Mouse (Mus musculus) 416B (cell line): ENCODE measurements at regions not wholly inside any gene's neighbourhood (a gene's known extent, or its start where the extent isn't known, plus 50 kb on each side); places are given as distances from the start of the nearest gene placed in this dataset.

Experiments
- DNase-seq: peaks from one replicate; pipeline ENCODE4 v3.0.0; 2011; ENCODE audit warnings: low read depth

- no peak for DNase-seq
These were observed 136.3 kb upstream of the Tll1 start for GRCm38 (mm10) chr8:64342397-64342796.

DNA sequence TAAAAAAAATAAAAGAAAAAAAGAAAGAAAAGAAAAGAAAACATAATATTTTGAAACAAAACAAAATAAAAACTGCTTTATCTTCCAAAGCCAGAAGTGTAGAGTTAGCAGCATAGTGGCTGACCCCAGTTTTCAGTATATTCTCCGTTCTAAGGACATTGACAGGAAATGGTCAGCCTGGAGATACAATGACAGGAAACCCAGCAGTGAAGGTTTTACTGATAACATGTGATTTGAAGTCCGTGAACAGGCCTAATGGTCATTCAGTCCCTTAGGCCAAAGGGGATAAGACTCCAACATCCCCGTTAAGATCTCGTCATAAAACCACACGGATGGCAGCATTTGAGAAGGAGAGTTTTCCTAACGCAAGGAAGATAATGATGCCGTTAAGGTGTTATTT, 131.3 kb upstream of the Tll1 start:
- DNase-seq: peak; percentile 81

GRCm38 (mm10) chr8:64336546-64336945, 130.5 kb upstream of the Tll1 start:
- no peak for DNase-seq

DNA sequence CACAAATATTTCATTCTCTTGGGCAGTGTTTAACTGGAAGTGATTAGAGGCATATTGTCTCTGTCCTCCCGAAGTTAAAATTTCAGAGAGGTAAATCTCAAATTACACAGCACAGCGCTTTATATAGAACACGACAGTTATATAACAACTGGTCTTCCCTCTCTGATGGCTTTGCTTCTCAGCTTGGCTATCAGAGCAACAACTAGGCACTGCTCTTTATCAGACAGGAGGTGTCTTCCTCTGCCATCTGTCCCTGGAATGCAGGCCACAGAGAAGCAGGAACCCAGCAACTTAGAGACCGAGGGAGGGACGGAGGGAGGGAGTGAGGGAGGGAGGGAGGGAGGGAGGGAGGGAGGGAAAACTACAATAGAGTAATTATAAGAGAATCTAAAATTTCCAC, 129.4 kb upstream of the Tll1 start:
- no peak for DNase-seq

- no peak for DNase-seq
These were observed 117.9 kb upstream of the Tll1 start for GRCm38 (mm10) chr8:64323985-64324384.

GRCm38 (mm10) chr8:64320343-64320742, 114.3 kb upstream of the Tll1 start:
- no peak for DNase-seq

DNA sequence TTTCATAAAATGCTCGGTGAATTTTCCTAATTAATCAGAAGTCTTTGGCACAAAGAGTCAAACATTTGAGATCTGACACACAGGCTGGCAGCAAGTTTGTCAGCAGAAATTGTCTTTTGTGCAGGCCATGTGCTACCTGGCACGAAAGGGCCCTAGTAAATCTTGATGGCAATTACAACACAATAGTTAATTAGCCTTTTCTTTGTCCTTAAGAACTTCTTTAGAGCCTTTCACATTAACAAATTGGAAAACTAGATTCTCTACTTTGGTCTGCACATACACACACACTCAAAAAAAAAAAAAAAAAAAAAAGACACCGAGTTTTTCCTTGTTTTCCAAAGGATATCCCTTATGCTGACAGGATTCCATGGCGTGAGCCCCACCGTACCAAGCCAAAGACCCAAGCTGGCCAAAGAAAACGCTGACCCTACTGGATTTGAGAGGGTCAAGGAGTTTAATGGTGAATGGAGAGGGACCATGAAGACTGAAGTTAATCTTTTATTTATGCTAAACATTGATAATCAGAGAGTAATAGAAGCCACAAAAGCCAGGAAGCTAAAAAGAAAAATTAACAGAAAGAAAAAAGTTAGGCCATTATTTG, 113.2 kb upstream of the Tll1 start:
- no peak for DNase-seq

- DNase-seq: no peak
These were observed 112.6 kb upstream of the Tll1 start for GRCm38 (mm10) chr8:64318524-64319219.

- DNase-seq: no peak
These were observed 111.7 kb upstream of the Tll1 start for GRCm38 (mm10) chr8:64317815-64318214.

DNA sequence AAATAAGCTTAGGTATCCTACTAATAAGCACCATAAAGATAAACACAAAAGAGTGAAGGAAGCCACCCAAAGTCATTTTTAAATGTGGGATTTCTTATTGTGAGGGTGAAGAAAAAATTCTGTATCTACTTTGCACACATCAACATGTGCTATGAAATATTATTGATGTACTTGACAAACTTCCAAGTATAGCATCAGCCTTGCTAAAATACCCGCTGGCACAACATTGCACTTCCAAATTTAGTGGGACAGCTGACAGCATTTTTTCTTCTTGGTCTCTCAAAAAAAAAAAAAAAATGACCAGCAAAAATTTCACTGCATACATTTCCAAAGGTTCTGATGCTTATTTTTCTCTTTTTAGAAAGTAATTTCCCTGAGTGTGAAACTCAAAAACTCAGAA, 101.9 kb upstream of the Tll1 start:
- no peak for DNase-seq

DNA sequence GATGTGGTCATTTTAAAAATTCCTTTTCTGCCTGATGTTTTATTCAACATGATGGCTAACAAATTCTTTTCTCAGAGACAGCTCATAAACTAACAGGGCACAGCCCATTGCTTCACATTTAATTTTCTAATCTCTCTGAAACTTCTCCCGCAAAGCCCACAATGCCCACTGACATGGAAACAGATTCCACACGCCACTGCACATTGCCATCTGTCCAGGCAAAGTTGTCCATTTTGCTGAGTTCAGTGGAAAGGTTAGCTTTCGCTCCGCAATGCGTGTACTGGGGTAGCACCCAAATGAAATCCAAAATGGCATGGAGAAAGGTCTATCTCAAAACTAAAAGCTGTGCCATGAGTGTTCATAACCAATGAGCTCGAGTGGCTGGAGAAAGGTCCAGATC, 76.7 kb upstream of the Tll1 start:
- no peak for DNase-seq

DNA sequence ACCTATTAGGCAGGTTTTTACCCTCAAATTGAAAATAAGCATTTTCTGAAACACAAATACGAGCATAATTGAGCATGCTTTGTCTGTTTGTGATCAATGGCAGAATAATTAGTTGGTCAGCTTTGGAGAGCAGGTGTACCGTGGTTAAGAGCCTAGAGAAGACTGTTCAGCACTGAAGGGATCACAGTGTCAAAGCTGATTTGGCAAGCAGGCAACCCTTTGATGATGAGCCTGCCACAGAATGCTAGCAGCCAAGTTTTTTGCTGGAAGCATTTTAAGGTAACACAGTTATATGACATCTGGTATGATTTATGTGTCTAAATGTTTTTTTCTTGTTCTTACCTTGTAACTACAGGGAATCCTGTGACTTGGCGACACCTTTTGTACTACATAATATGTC, 75.5 kb upstream of the Tll1 start:
- no peak for DNase-seq

DNA sequence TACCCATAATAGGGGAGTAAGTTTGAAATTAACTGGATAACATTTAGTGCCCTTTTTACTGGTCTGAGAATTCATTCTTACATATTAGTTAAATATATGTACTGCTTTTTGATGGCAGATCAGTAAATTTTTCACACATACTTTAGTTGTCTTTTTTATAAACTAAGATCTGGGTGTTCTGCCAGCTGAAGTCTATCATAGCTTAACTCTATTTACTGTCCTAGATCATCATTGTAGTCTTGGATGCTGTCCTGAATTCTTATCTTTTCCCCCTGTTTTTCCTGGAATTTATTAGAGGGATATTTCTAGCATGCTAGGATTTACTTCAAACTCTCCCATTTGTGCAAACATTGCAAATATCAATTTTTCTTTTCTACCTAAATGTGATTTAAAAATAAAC, 74.3 kb upstream of the Tll1 start:
- no peak for DNase-seq

- no peak for DNase-seq
These were observed 70.0 kb upstream of the Tll1 start for GRCm38 (mm10) chr8:64276058-64276457.

DNA sequence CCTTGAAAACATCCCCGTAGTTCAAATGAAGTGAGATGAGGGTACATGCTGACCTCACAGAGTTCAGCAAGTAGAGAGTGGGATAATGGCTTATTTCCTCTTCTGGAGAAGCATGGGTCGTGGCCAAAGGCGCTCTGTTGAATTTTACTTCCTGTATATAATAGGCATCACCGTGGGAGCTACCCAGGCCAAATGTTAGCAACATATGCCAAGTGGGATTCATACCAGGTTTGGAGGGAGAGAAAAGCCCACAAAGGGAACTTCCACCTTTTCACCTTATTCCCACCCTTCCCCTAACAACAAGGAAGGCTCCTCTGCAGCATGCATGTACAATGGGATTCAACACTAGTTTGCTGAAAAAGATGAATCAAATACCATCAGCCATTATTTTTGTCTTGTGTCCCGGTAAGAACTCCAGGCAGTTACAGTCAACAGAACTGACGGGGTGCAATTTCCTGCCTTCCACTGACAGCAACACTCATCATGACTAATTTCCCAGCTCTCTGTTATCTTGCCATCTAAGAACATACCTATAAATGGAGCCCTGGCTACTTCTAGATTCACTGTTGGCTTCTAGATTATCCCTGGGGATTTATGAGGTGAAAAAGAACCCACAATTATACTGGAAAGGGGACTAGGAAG, 59.4 kb upstream of the Tll1 start:
- no peak for DNase-seq
